Mouse (Mus musculus): Measurements from ENCODE around the gene Vmn1r199. TPM values are rescaled to one million over a fixed set of nuclear protein-coding genes. Genes with fewer than 3 reads are reported as not detected.
"Not testable (repeated sequence)": the region's sequence is repeated elsewhere in the genome, so short reads cannot be mapped to it uniquely, and the experiment has no call there.

Vmn1r199 gene
- not detected in 2 replicates for polyA plus RNA-seq (2012; ENCODE audit: insufficient read depth, insufficient read length, missing spikeins)

DNA sequence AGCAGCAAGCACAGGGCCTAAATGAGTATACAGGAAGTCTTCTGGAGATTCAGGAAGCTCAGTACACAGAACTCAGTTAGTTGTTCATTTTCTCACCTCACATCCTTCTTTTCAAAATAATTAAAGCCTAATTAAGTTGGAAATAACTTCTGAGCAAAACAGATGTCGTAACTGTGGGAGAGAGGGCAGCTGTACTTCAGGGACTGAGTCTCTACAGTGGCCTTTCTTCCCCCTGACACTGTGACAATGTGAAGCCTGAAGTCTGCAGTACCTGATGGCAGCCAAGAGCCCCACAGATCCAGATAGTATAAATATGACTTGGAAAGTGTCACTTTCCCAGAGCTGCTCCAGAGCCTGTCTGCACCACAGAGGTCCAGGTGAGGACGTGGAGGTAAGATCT is at the start of gene Vmn1r199:
Gene Vmn1r199, plus strand, starts transcription at position 301 of the 400 bp plus-strand sequence.
- Histone ChIP-seq H3K4me3 (ENCODE audit: insufficient read depth, low read depth, low read length) (no peak within 1 kb of the TSS), H3K4me1 (ENCODE audit: control insufficient read depth, insufficient read depth, insufficient read length, low read length) (no peaks in the 10 kb centered on the region), H3K27ac (replicated peaks; ENCODE audit: low read depth, low read length) (no peak within 1 kb of the TSS)

DNA sequence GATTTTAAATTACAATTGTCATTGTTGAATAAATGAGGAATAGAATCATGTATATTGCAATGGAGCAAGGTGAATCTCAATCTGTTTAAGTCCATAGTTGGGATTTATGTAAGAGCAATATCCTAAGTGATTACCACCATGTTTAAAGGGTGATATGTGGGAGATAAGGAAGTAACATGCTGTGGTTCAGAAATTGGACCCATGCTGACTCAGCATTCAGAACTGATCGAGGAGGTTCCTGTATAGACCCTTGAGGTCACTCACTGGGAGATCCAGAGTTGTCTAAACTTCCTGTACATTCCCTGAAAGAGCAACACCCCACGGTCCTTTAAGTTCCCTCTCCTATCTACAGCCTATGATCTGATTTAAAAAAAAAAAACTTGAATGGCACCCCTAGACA is 46.3 kb upstream of the Vmn1r199 start:
- Histone ChIP-seq H3K4me1 (ENCODE audit: control insufficient read depth, insufficient read depth, insufficient read length, low read length) (no peaks in the 10 kb centered on the region), H3K27ac (replicated peaks; ENCODE audit: low read depth, low read length) (no peak overlapping the region), H3K4me3 (ENCODE audit: insufficient read depth, low read depth, low read length) (no peak overlapping the region)

DNA sequence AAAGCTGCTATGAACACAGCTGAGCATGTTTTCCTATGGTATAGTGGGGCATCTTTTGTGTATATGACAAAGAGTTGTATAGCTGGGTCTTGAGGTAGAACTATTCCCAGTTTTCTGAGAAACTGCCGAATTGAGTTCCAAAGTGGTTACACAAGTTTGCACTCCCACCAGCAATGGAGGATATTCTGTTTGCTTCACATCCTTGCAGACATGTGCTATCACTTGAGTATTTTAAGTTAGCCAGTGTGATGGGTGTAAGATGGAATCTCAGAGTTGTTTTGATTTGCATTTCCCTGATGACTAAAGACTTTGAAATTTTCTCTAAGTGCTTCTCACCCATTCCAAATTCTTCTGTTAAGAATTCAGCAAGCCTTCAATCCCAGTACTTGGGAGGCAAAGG is 44.1 kb upstream of the Vmn1r199 start:
- Histone ChIP-seq H3K27ac (replicated peaks; ENCODE audit: low read depth, low read length) (no peak overlapping the region), H3K4me1 (ENCODE audit: control insufficient read depth, insufficient read depth, insufficient read length, low read length) (no peaks in the 10 kb centered on the region), H3K4me3 (ENCODE audit: insufficient read depth, low read depth, low read length) (no peak overlapping the region)

DNA sequence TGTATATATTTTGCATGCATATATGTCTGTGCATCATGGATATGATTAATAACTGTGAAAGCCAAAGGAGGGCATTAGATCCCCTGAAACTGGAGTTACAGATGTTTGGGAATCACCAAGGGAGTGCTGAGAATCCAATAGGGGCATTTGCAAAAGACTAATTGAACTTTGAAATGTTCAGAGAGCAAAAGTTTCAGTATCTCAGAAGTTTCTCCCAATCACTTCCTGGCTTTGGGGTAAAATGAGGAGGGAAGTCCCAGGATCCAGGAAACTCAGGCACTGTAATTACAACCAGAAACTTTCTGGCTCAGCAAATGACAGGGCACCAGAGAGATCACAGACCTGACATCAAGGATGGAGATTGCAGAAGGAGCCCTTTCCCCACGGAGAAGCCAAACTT is 29.6 kb upstream of the Vmn1r199 start, which contains the start of gene Vmn1r198:
Gene Vmn1r198, plus strand, starts transcription at position 301 of the 400 bp plus-strand sequence.
- no peak within 1 kb of the TSS for H3K27ac ChIP-seq (replicated peaks; ENCODE audit: low read depth, low read length)
- H3K4me3 ChIP-seq (ENCODE audit: insufficient read depth, low read depth, low read length): no peak within 1 kb of the TSS

DNA sequence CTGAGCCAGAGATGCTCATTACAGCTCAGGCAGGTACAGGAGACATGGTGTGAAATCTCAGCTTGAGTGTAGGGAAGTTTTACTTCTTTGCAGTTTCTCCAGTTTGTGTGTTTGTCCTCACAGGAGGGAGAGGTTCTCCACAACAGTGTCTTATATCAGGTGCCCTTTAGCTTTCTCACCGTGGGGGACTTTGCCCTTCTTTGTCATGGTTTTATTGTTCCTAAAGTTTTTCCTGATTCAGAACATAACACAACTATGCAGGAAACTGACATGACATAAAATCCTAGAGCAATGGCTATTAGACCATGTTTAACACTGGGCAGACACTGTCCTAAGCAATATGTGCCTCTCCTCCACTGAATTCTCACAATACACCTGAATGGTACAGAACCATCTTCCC is 28.8 kb upstream of the Vmn1r199 start:
- Histone ChIP-seq H3K4me1 (ENCODE audit: control insufficient read depth, insufficient read depth, insufficient read length, low read length) (no peaks in the 10 kb centered on the region), H3K27ac (replicated peaks; ENCODE audit: low read depth, low read length) (no peak overlapping the region), H3K4me3 (ENCODE audit: insufficient read depth, low read depth, low read length) (no peak overlapping the region)

More for the DNA sequence above, 29.6 kb upstream of the Vmn1r199 start, which contains the start of gene Vmn1r198:
- no peaks in the 10 kb centered on the region for H3K4me1 ChIP-seq (ENCODE audit: control insufficient read depth, insufficient read depth, insufficient read length, low read length)

DNA sequence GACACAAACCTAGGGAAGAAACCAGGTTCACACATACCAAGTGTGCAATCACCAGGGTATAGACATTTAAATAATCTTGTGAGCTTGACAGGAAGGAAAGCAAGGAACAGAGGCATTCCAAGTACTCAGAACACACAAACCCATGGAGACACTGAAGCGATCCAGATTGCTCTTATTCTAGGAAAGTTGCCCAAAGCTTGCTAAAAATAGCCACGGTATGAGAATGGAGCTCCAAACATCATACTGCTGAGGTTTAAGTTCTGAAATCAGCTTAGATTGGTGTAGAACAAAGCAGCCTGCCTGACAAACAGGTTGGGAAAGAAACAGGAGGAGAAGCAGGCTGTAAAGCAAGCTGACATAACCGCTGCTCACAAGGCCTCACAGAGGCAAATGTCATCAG is 1.5 kb downstream of the Vmn1r199 start:
- not testable (repeated sequence) for H3K27ac ChIP-seq (replicated peaks; ENCODE audit: low read depth, low read length); H3K4me1 ChIP-seq (ENCODE audit: control insufficient read depth, insufficient read depth, insufficient read length, low read length); H3K4me3 ChIP-seq (ENCODE audit: insufficient read depth, low read depth, low read length)

DNA sequence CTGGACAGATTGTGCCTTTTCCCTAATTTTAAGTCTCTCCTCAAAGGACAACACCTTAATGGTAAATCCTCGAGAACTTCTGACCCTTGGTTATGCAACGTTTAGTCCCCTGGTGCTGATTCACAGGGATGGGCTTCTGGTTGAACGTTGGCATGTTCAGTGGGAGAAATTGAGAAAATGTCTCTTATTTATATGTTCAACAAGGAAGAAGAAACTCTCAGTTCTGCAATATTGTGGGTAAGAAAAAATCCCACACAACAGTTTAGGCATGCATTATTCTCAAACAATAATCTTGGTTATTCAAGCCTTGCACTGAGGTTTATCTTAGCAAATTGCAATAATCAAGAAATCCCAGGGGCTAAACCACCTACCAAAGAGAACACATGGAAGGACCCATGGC is 3.8 kb downstream of the Vmn1r199 start:
- Histone ChIP-seq H3K4me3 (ENCODE audit: insufficient read depth, low read depth, low read length) (no peak overlapping the region), H3K4me1 (ENCODE audit: control insufficient read depth, insufficient read depth, insufficient read length, low read length) (no peaks in the 10 kb centered on the region), H3K27ac (replicated peaks; ENCODE audit: low read depth, low read length) (no peak overlapping the region)

DNA sequence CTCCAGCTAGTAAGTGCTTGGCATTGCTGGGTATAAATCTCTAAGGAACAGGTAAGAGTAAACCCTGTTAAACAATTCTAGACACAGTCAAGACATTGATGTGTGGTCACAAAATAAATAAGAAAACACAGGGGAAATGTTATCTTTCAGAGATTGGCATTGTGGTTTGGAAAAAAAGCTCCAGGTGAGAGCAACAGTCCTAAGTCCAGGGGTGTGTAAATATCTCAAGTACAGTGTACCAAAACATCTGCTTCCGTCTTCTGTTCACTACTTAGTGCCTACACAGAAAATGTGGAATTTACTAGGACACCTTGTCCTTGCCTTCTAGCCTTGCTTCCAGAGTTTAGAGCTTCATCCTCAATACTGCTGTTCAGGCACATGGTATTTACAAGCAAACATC is 7.4 kb downstream of the Vmn1r199 start:
- H3K4me1 ChIP-seq (ENCODE audit: control insufficient read depth, insufficient read depth, insufficient read length, low read length): no peaks in the 10 kb centered on the region
- H3K27ac ChIP-seq (replicated peaks; ENCODE audit: low read depth, low read length): no peak overlapping the region
- H3K4me3 ChIP-seq (ENCODE audit: insufficient read depth, low read depth, low read length): no peak overlapping the region

DNA sequence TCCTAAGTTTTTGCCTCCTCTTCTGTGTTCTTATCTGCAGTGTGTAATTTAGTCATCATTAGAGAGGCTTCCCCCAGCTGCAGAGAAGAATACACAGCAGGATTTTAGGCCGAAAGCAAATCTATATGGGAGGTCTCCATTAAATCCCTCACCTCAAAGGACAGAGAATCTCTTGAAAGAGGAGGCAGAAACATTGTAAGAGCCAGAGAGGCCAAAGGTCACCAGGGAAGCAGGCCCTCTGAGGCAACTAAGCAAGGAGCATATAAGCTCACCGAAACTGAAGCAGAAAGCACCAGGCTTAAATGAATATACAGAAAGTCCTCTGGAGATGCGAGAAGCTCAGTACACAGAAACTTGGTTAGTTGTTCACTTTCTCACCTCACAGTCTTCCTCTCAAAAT is 10.5 kb downstream of the Vmn1r199 start, which contains the start of gene Vmn1r200:
Gene Vmn1r200, plus strand, starts transcription at position 301 of the 400 bp plus-strand sequence.
- Histone ChIP-seq H3K27ac (replicated peaks; ENCODE audit: low read depth, low read length) (no peak within 1 kb of the TSS; the same call in 1 of the 2 replicates), H3K4me3 (ENCODE audit: insufficient read depth, low read depth, low read length) (no peak within 1 kb of the TSS), H3K4me1 (ENCODE audit: control insufficient read depth, insufficient read depth, insufficient read length, low read length) (no peaks in the 10 kb centered on the region)

DNA sequence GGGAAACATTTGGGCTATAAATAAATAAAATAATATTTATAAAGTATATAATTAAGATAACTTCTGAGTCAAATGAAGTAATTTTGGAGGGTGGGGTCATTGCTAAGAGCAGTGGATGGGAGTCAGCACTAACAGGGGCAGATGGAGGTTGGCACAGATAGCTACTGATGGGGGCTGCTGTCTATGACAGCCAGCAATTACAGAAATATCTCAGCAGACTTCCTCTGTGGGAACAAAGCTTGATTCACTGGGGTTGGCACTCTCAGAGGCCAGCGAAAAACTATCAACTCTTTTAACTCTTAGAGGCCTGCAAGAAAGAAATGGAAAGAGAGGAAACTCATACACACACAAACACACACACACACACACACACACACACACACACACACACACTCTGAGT is 23.4 kb downstream of the Vmn1r199 start:
- no peak overlapping the region for H3K27ac ChIP-seq (replicated peaks; ENCODE audit: low read depth, low read length)
- no peak overlapping the region for H3K4me3 ChIP-seq (ENCODE audit: insufficient read depth, low read depth, low read length)
- H3K4me1 ChIP-seq (ENCODE audit: control insufficient read depth, insufficient read depth, insufficient read length, low read length): no peaks in the 10 kb centered on the region

Other genes with a start within 250 kb of the Vmn1r199 start
- gene Vmn1r191, start 195.8 kb upstream of the Vmn1r199 start, polyA plus RNA-seq (2012; ENCODE audit: insufficient read depth, insufficient read length, missing spikeins): not detected in 2 replicates
- gene Vmn1r192, start 188.7 kb upstream of the Vmn1r199 start, polyA plus RNA-seq (2012; ENCODE audit: insufficient read depth, insufficient read length, missing spikeins): not detected in 2 replicates
- gene Vmn1r193, start 156.7 kb upstream of the Vmn1r199 start, polyA plus RNA-seq (2012; ENCODE audit: insufficient read depth, insufficient read length, missing spikeins): not detected in 2 replicates
- gene Vmn1r194, start 135.6 kb upstream of the Vmn1r199 start, polyA plus RNA-seq (2012; ENCODE audit: insufficient read depth, insufficient read length, missing spikeins): not detected in 2 replicates
- gene Vmn1r195, start 109.3 kb upstream of the Vmn1r199 start, polyA plus RNA-seq (2012; ENCODE audit: insufficient read depth, insufficient read length, missing spikeins): not detected in 2 replicates
- not detected in 2 replicates for gene Vmn1r196, start 89.9 kb upstream of the Vmn1r199 start, polyA plus RNA-seq (2012; ENCODE audit: insufficient read depth, insufficient read length, missing spikeins)
- gene Vmn1r197, start 55.2 kb upstream of the Vmn1r199 start, polyA plus RNA-seq (2012; ENCODE audit: insufficient read depth, insufficient read length, missing spikeins): not detected in 2 replicates
- gene Vmn1r198, start 29.5 kb upstream of the Vmn1r199 start, polyA plus RNA-seq (2012; ENCODE audit: insufficient read depth, insufficient read length, missing spikeins): not detected in 2 replicates
- gene Vmn1r200, start 10.6 kb downstream of the Vmn1r199 start, polyA plus RNA-seq (2012; ENCODE audit: insufficient read depth, insufficient read length, missing spikeins): not detected in 2 replicates
- gene Vmn1r201, start 92.1 kb downstream of the Vmn1r199 start, polyA plus RNA-seq (2012; ENCODE audit: insufficient read depth, insufficient read length, missing spikeins): not detected in 2 replicates
- gene Vmn1r202, start 125.6 kb downstream of the Vmn1r199 start, polyA plus RNA-seq (2012; ENCODE audit: insufficient read depth, insufficient read length, missing spikeins): not detected in 2 replicates
- not detected in 2 replicates for gene Vmn1r203, start 138.3 kb downstream of the Vmn1r199 start, polyA plus RNA-seq (2012; ENCODE audit: insufficient read depth, insufficient read length, missing spikeins)
- gene Vmn1r204, start 173.4 kb downstream of the Vmn1r199 start, polyA plus RNA-seq (2012; ENCODE audit: insufficient read depth, insufficient read length, missing spikeins): not detected in 2 replicates
- gene Vmn1r205, start 213.2 kb downstream of the Vmn1r199 start, polyA plus RNA-seq (2012; ENCODE audit: insufficient read depth, insufficient read length, missing spikeins): not detected in 2 replicates
- gene Vmn1r206, start 244.4 kb downstream of the Vmn1r199 start, polyA plus RNA-seq (2012; ENCODE audit: insufficient read depth, insufficient read length, missing spikeins): not detected in 2 replicates

All from brown adipose tissue, adult 24 weeks (tissue).